Mouse (Mus musculus): ENCODE data around the gene Tesmin. TPM values are rescaled to one million over a fixed set of nuclear protein-coding genes. Genes with fewer than 3 reads are reported as not detected.

Gene Tesmin
- polyA plus RNA-seq, 1 experiment from 2014 or later, result 0.51 TPM

GRCm38 (mm10) chr19:3450714-3451113, 62.1 kb downstream of the Tesmin start:
- Histone ChIP-seq H3K27me3 (ENCODE audit: control insufficient read depth, insufficient read depth, low read depth, low read length) (no peaks in the 10 kb centered on the region), H3K4me3 (ENCODE audit: low read length) (no peak overlapping the region), H3K9me3 (ENCODE audit: control insufficient read depth, low read length) (no peaks in the 10 kb centered on the region), H3K9ac (ENCODE audit: low read length) (no peak overlapping the region), H3K4me1 (replicated peaks; ENCODE audit: control insufficient read depth, insufficient read depth, low read length) (no peaks in the 10 kb centered on the region), H3K36me3 (ENCODE audit: control insufficient read depth, insufficient read depth, low read length) (peaks cover 14% of the 10 kb centered on the region), H3K27ac (ENCODE audit: low read length) (no peak overlapping the region), H3K4me2 (ENCODE audit: low read depth, low read length) (no peak overlapping the region)
- no peak for ATAC-seq (ENCODE audit: low read depth)
- 80% methylated on average over 3 of the region's 3 CpGs for WGBS

GRCm38 (mm10) chr19:3451170-3451569, 62.5 kb downstream of the Tesmin start:
- no peak overlapping the region for H3K4me3 ChIP-seq (ENCODE audit: low read length)
- no peaks in the 10 kb centered on the region for H3K4me1 ChIP-seq (replicated peaks; ENCODE audit: control insufficient read depth, insufficient read depth, low read length)
- H3K36me3 ChIP-seq (ENCODE audit: control insufficient read depth, insufficient read depth, low read length), result peaks cover 18% of the 10 kb centered on the region
- 18% methylated on average over 6 of the region's 6 CpGs for WGBS
- peak; percentile 66; the same call in 1 of the 2 replicates for ATAC-seq (ENCODE audit: low read depth)
- H3K9ac ChIP-seq (ENCODE audit: low read length), result no peak overlapping the region
- H3K4me2 ChIP-seq (ENCODE audit: low read depth, low read length), result no peak overlapping the region
- H3K27ac ChIP-seq (ENCODE audit: low read length), result no peak overlapping the region
- H3K9me3 ChIP-seq (ENCODE audit: control insufficient read depth, low read length), result no peaks in the 10 kb centered on the region
- H3K27me3 ChIP-seq (ENCODE audit: control insufficient read depth, insufficient read depth, low read depth, low read length), result no peaks in the 10 kb centered on the region

GRCm38 (mm10) chr19:3451649-3452048, 63.0 kb downstream of the Tesmin start:
- 39% methylated on average over 6 of the region's 6 CpGs for WGBS
- Histone ChIP-seq H3K4me3 (ENCODE audit: low read length) (no peak overlapping the region), H3K4me1 (replicated peaks; ENCODE audit: control insufficient read depth, insufficient read depth, low read length) (no peaks in the 10 kb centered on the region), H3K9me3 (ENCODE audit: control insufficient read depth, low read length) (no peaks in the 10 kb centered on the region), H3K4me2 (ENCODE audit: low read depth, low read length) (no peak overlapping the region), H3K27ac (ENCODE audit: low read length) (no peak overlapping the region), H3K9ac (ENCODE audit: low read length) (no peak overlapping the region), H3K36me3 (ENCODE audit: control insufficient read depth, insufficient read depth, low read length) (peaks cover 20% of the 10 kb centered on the region), H3K27me3 (ENCODE audit: control insufficient read depth, insufficient read depth, low read depth, low read length) (no peaks in the 10 kb centered on the region)
- peak; percentile 44 for ATAC-seq (ENCODE audit: low read depth)

Other genes with a start within 250 kb of the Tesmin start
- 106 and 110 TPM in 2 replicates for gene Mrpl21, start 106.0 kb upstream of the Tesmin start, polyA plus RNA-seq (2015; fragmentation: Nextera tagmentation; extraction: Ambion mirVana)
- 9.3 and 9.9 TPM in 2 replicates for gene Ighmbp2, start 105.8 kb upstream of the Tesmin start, polyA plus RNA-seq (2015; fragmentation: Nextera tagmentation; extraction: Ambion mirVana)
- 25.2 and 26.8 TPM in 2 replicates for gene Cpt1a, start 66.5 kb upstream of the Tesmin start, polyA plus RNA-seq (2015; fragmentation: Nextera tagmentation; extraction: Ambion mirVana)
- gene Gal, start 25.7 kb downstream of the Tesmin start, polyA plus RNA-seq (2015; fragmentation: Nextera tagmentation; extraction: Ambion mirVana), result 1.3 and 2.8 TPM in 2 replicates
- gene Ppp6r3, start 186.9 kb downstream of the Tesmin start, polyA plus RNA-seq (2015; fragmentation: Nextera tagmentation; extraction: Ambion mirVana), result 65.0 and 66.2 TPM in 2 replicates

All from lung, embryonic 16.5 days (tissue).